Comparison of ENCODE assay signal across 17 mouse cellular contexts in the genomic region with DNA sequence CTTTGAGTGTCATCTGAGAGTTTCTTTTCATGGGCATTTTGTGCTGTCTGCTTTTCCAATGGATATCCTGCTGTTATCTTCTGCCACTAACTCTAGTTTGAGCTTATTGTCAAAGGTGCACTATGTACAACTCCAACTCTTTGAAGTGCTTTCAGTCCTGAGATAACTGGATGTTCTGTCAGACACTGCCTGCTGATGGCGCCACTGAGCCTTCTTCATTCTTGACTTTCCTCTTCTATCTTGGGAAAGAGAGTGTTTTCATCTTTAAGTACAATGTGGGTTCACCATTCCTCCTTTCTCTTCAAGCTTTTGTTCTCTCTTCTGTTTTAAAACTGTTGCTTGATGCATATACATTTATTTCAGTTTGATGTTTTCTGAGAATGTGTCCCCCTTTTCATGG. TPM values are rescaled to one million over a fixed set of nuclear protein-coding genes. Genes with fewer than 3 reads are reported as not detected.
DNase-seq lines count a peak whose midpoint lies in the region; ATAC-seq and TF ChIP-seq lines count a peak whose summit lies in the region.
"Had no signal": no experiment of that assay in that cellular context is flagged by ENCODE, and none has a peak within 500 bp of the region (broad histone marks: within the 10 kb centered on the region; RNA-seq: fewer than 3 reads in every experiment).

No protein-coding gene starts in this region.

- ATAC-seq in forebrain, postnatal 0 days: no peak
- ATAC-seq in forebrain, embryonic 11.5 days (replicated peaks; ENCODE audit: low FRiP score): no peak
- no peak for ATAC-seq in liver, embryonic 14.5 days (ENCODE audit: insufficient read depth)
- no peak for ATAC-seq in liver, embryonic 12.5 days
- ATAC-seq: forebrain, embryonic 15.5 days; intestine, embryonic 16.5 days had no signal

- no peaks in the 10 kb centered on the region for H3K27me3 ChIP-seq in forebrain, postnatal 0 days (ENCODE audit: insufficient read depth, low read length)
- H3K27me3 ChIP-seq in forebrain, embryonic 11.5 days (ENCODE audit: control insufficient read depth, insufficient read depth, low read length): no peaks in the 10 kb centered on the region
- no peaks in the 10 kb centered on the region for H3K27me3 ChIP-seq in liver, embryonic 14.5 days (ENCODE audit: control insufficient read depth, insufficient read depth, low read length)
- H3K27me3 ChIP-seq in liver, embryonic 12.5 days (replicated peaks): no peaks in the 10 kb centered on the region
- H3K27me3 ChIP-seq: forebrain, embryonic 15.5 days; heart, embryonic 12.5 days; liver, embryonic 13.5 days had no signal

- TF ChIP-seq CTCF in forebrain, postnatal 0 days (IDR thresholded peaks at IDR 0.05; ENCODE audit: low read depth): 0 out of 2 replicates have a peak, but pooled peaks have one; percentile 31
- peak; percentile 11; the same call in 1 of the 2 replicates for TF ChIP-seq CTCF in liver, embryonic 14.5 days (IDR thresholded peaks at IDR 0.05; ENCODE audit: low read depth)
- peak; percentile 4; the same call in 1 of the 2 replicates for TF ChIP-seq CTCF in cortical plate, adult 2 months (IDR thresholded peaks at IDR 0.05; ENCODE audit: extremely low read depth, insufficient read depth, low read length)

- TF ChIP-seq POLR2A in cortical plate, adult 2 months (IDR thresholded peaks at IDR 0.05; ENCODE audit: extremely low read depth, insufficient read depth, low read length): no peak

- no peaks in the 10 kb centered on the region for H3K9me3 ChIP-seq in forebrain, postnatal 0 days (ENCODE audit: low read length)
- H3K9me3 ChIP-seq in forebrain, embryonic 11.5 days (ENCODE audit: control insufficient read depth, low read length): no peaks in the 10 kb centered on the region
- no peaks in the 10 kb centered on the region for H3K9me3 ChIP-seq in liver, embryonic 14.5 days (ENCODE audit: control insufficient read depth, low read length)
- no peaks in the 10 kb centered on the region for H3K9me3 ChIP-seq in liver, embryonic 12.5 days (replicated peaks)
- H3K9me3 ChIP-seq: forebrain, embryonic 15.5 days; liver, embryonic 13.5 days; megakaryocyte, embryonic 14.5 days had no signal

- no peak overlapping the region for H3K4me2 ChIP-seq in forebrain, postnatal 0 days (ENCODE audit: low read depth)
- H3K4me2 ChIP-seq in forebrain, embryonic 11.5 days (ENCODE audit: low read depth, low read length, severe bottlenecking): no peak overlapping the region
- no peak overlapping the region for H3K4me2 ChIP-seq in liver, embryonic 14.5 days (ENCODE audit: low read depth)
- no peak overlapping the region for H3K4me2 ChIP-seq in liver, embryonic 12.5 days
- H3K4me2 ChIP-seq: forebrain, embryonic 15.5 days; heart, embryonic 12.5 days; liver, embryonic 13.5 days had no signal

- H3K27ac ChIP-seq in forebrain, postnatal 0 days (ENCODE audit: low read depth, low read length): no peak overlapping the region
- H3K27ac ChIP-seq in forebrain, embryonic 11.5 days (ENCODE audit: low read depth, low read length): no peak overlapping the region
- H3K27ac ChIP-seq in liver, embryonic 14.5 days: no peak overlapping the region
- H3K27ac ChIP-seq in liver, embryonic 12.5 days: no peak overlapping the region
- H3K27ac ChIP-seq in cortical plate, adult 2 months (ENCODE audit: insufficient read depth, low read length): no peak overlapping the region
- H3K27ac ChIP-seq: forebrain, embryonic 15.5 days; liver, embryonic 13.5 days had no signal

- DNase-seq in forebrain, postnatal 0 days: no peak
- no peak for DNase-seq in forebrain, embryonic 11.5 days (ENCODE audit: low spot score)
- no peak for DNase-seq in liver, embryonic 14.5 days (ENCODE audit: low read depth in 3 of 3, low spot score in 3 of 3)
- DNase-seq in A20 (ENCODE audit: low read depth, low spot score): peak; percentile 30
- DNase-seq in urinary bladder, postnatal 10 days (ENCODE audit: low spot score): no peak
- DNase-seq in gastrocnemius, postnatal 25 days: no peak
- DNase-seq: cerebellum, adult 2 months; embryo, embryonic 11 days; gastrocnemius, postnatal 10 days; kidney, postnatal 4 days; liver, embryonic 13.5 days had no signal

- no peak for TF ChIP-seq EP300 in liver, embryonic 14.5 days (IDR thresholded peaks at IDR 0.05; ENCODE audit: low read depth)

- WGBS in forebrain, postnatal 0 days: 83% methylated on average over 1 of the region's 1 CpGs
- 67% methylated on average over 1 of the region's 1 CpGs for WGBS in forebrain, embryonic 11.5 days
- WGBS in liver, embryonic 14.5 days (ENCODE audit: insufficient replicate concordance): 66% methylated on average over 1 of the region's 1 CpGs
- 43% methylated on average over 1 of the region's 1 CpGs for WGBS in liver, embryonic 12.5 days (ENCODE audit: insufficient replicate concordance)

- no peak overlapping the region for H3K4me3 ChIP-seq in forebrain, postnatal 0 days (ENCODE audit: low read depth, low read length)
- H3K4me3 ChIP-seq in forebrain, embryonic 11.5 days (ENCODE audit: low read depth, low read length): no peak overlapping the region
- no peak overlapping the region for H3K4me3 ChIP-seq in liver, embryonic 14.5 days (ENCODE audit: insufficient read depth in 1 of 2, low read depth in 2 of 2, low read length in 2 of 2)
- H3K4me3 ChIP-seq in liver, embryonic 12.5 days: no peak overlapping the region
- H3K4me3 ChIP-seq in cortical plate, adult 2 months (ENCODE audit: insufficient read depth, low read length): no peak overlapping the region
- H3K4me3 ChIP-seq: forebrain, embryonic 15.5 days; heart, embryonic 12.5 days; liver, embryonic 13.5 days; megakaryocyte, embryonic 14.5 days had no signal

- H3K9ac ChIP-seq in forebrain, postnatal 0 days: no peak overlapping the region
- H3K9ac ChIP-seq in forebrain, embryonic 11.5 days (ENCODE audit: low read length): no peak overlapping the region
- no peak overlapping the region for H3K9ac ChIP-seq in liver, embryonic 14.5 days (replicated peaks)
- H3K9ac ChIP-seq in liver, embryonic 12.5 days: no peak overlapping the region
- H3K9ac ChIP-seq: forebrain, embryonic 15.5 days; heart, embryonic 12.5 days; liver, embryonic 13.5 days had no signal

- no peaks in the 10 kb centered on the region for H3K4me1 ChIP-seq in forebrain, postnatal 0 days (ENCODE audit: insufficient read depth)
- H3K4me1 ChIP-seq in forebrain, embryonic 11.5 days (replicated peaks; ENCODE audit: control insufficient read depth, insufficient read depth, low read length): no peaks in the 10 kb centered on the region
- no peaks in the 10 kb centered on the region for H3K4me1 ChIP-seq in liver, embryonic 14.5 days (replicated peaks; ENCODE audit: control insufficient read depth in 2 of 2, insufficient read depth in 2 of 2, low read length in 1 of 2)
- no peaks in the 10 kb centered on the region for H3K4me1 ChIP-seq in liver, embryonic 12.5 days
- no peaks in the 10 kb centered on the region for H3K4me1 ChIP-seq in cortical plate, adult 2 months (ENCODE audit: control insufficient read depth, insufficient read depth, low read length)
- H3K4me1 ChIP-seq: heart, embryonic 12.5 days; liver, embryonic 13.5 days had no signal

- peaks cover 32% of the 10 kb centered on the region for H3K36me3 ChIP-seq in forebrain, postnatal 0 days (ENCODE audit: insufficient read depth)
- H3K36me3 ChIP-seq in forebrain, embryonic 11.5 days (ENCODE audit: control insufficient read depth, insufficient read depth, low read length): no peaks in the 10 kb centered on the region
- no peaks in the 10 kb centered on the region for H3K36me3 ChIP-seq in liver, embryonic 14.5 days (replicated peaks; ENCODE audit: control insufficient read depth, insufficient read depth, low read depth)
- peaks cover 5% of the 10 kb centered on the region; the same call in 1 of the 2 replicates for H3K36me3 ChIP-seq in liver, embryonic 12.5 days

RNA-seq across cellular contexts. Expression of gene Ano10, which starts 42.1 kb away (rescaled TPM):
- 24.7 and 35.3 TPM in 2 replicates for total RNA-seq in forebrain, postnatal 0 days (2014; rRNA removed)
- 26.3 and 32.0 TPM in 2 replicates for polyA plus RNA-seq in forebrain, postnatal 0 days (2015; fragmentation: Nextera tagmentation; extraction: Ambion mirVana)
- 34.0 and 44.6 TPM in 2 replicates for polyA plus RNA-seq in forebrain, embryonic 11.5 days (2014; fragmentation: Nextera tagmentation; extraction: Ambion mirVana)
- 6.4 and 6.9 TPM in 2 replicates for polyA plus RNA-seq in liver, embryonic 14.5 days (2012; rRNA removed)
- 11.2 and 11.4 TPM in 2 replicates for polyA plus RNA-seq in liver, embryonic 14.5 days (2014; fragmentation: Nextera tagmentation; extraction: Ambion mirVana)
- polyA plus RNA-seq in liver, embryonic 12.5 days (2016; fragmentation: Nextera tagmentation; extraction: Ambion mirVana): 10.9 and 11.2 TPM in 2 replicates
- 31.3 and 33.2 TPM in 2 replicates for polyA plus RNA-seq in cortical plate, adult 2 months (2012; rRNA removed)
- 10 to 100 TPM; 36.6 to 43.5 TPM for total RNA-seq in gastrocnemius, postnatal 25 days (2021)
